Mouse (Mus musculus) ES-E14 (cell line): Measurements from ENCODE around the gene Bmper. TPM values are rescaled to one million over a fixed set of nuclear protein-coding genes. Genes with fewer than 3 reads are reported as not detected.

Experiments used
- DNase-seq: peaks from one replicate; pipeline ENCODE4 v3.0.0-alpha.2; 2013; ENCODE audit warnings: low read depth, low spot score
- H3K27ac ChIP-seq: 2 replicates; pipeline ENCODE4 v1.5.1; 2012; ENCODE audit warnings: low read depth, mild to moderate bottlenecking, low read length, moderate library complexity, mixed read lengths; ENCODE audit not compliant: poor library complexity, insufficient read depth, severe bottlenecking
- H3K36me3 ChIP-seq: 2 replicates; pipeline ENCODE4 v1.6.1; 2012; ENCODE audit warnings: mild to moderate bottlenecking, low read length, moderate library complexity, mixed read lengths; ENCODE audit not compliant: control insufficient read depth, poor library complexity, insufficient read depth, severe bottlenecking
- H3K4me1 ChIP-seq, 2 experiments: fragments of 150-350 bp in 1 of 2; sonication (generic) in 1 of 2; 2 replicates each; pipeline ENCODE4 v1.6.1; 2012; ENCODE audit warnings: low read length in 2 of 2, mild to moderate bottlenecking in 1 of 2, mixed read lengths in 1 of 2; ENCODE audit not compliant: control insufficient read depth in 2 of 2, insufficient read depth in 2 of 2, poor library complexity in 1 of 2
- H3K4me3 ChIP-seq, 2 experiments: fragments of 150-350 bp in 1 of 2; sonication (generic) in 1 of 2; 2 replicates each; pipeline ENCODE4 v1.5.1; 2012; ENCODE audit warnings: low read length in 2 of 2, low read depth in 1 of 2, mild to moderate bottlenecking in 1 of 2, mixed read lengths in 1 of 2; ENCODE audit not compliant: insufficient read depth in 1 of 2, poor library complexity in 1 of 2, severe bottlenecking in 1 of 2
- H3K9ac ChIP-seq: 2 replicates; pipeline ENCODE4 v1.6.1; 2012; ENCODE audit warnings: low read depth, mild to moderate bottlenecking, low read length, mixed read lengths; ENCODE audit not compliant: poor library complexity, insufficient read depth, severe bottlenecking
- H3K9me3 ChIP-seq: fragments of 150-350 bp; sonication (generic); 2 replicates; pipeline ENCODE4 v1.6.1; 2012; ENCODE audit warnings: low read depth, mild to moderate bottlenecking, low read length; ENCODE audit not compliant: control insufficient read depth, insufficient read depth
- CHD2 ChIP-seq: IDR thresholded peaks from 2 replicates; pipeline ENCODE4 v1.6.1; 2014; ENCODE audit warnings: mild to moderate bottlenecking, low read depth, low read length, inconsistent platforms
- HCFC1 ChIP-seq: IDR thresholded peaks from 2 replicates; pipeline ENCODE4 v1.6.1; 2012; ENCODE audit warnings: low read length, inconsistent platforms, borderline replicate concordance; ENCODE audit not compliant: insufficient read depth
- MAFK ChIP-seq: IDR thresholded peaks from 2 replicates; pipeline ENCODE4 v1.6.1; 2014; ENCODE audit warnings: mild to moderate bottlenecking, low read depth, low read length, inconsistent platforms; ENCODE audit not compliant: insufficient read depth
- ZC3H11A ChIP-seq: IDR thresholded peaks from 2 replicates; pipeline ENCODE4 v1.6.1; 2012; ENCODE audit warnings: low read depth, mild to moderate bottlenecking, inconsistent platforms, low read length, borderline replicate concordance
- ZNF384 ChIP-seq: IDR thresholded peaks from 2 replicates; pipeline ENCODE4 v1.6.1; 2012; ENCODE audit warnings: low read depth, low read length, inconsistent platforms
- in situ Hi-C, 2 experiments: fragments of 600-800 bp; cut with MboI; formaldehyde crosslinking; loops; one replicate each; pipeline ENCODE4 v1.15.1; 2025; ENCODE audit warnings: low sequenced_read_pairs in 2 of 2, inconsistent platforms in 1 of 2; ENCODE audit not compliant: unreplicated experiment in 2 of 2
- total RNA-seq: library from RNA; depleted of rRNA; stranded (reverse); fragments of 300-350 nt; gene quantifications from 2 replicates; pipeline ENCODE4 v1.2.3, GENCODE M21; 2012

Gene Bmper
- total RNA-seq, 1 experiment: 2.5 TPM

GRCm38 (mm10) chr9:23390118-23390517 lies 167.2 kb downstream of the Bmper start:
- DNase-seq: no peak
- H3K9ac ChIP-seq: no peak overlapping the region
- no peak overlapping the region for H3K27ac ChIP-seq
- H3K4me3 ChIP-seq: no peak overlapping the region
- no peaks in the 10 kb centered on the region for H3K36me3 ChIP-seq
- H3K9me3 ChIP-seq: no peaks in the 10 kb centered on the region
- TF ChIP-seq MAFK (no peak), CHD2 (no peak), HCFC1 (no peak), ZNF384 (no peak)
- no peaks in the 10 kb centered on the region for H3K4me1 ChIP-seq
- in situ Hi-C loops: no loop called here

GRCm38 (mm10) chr9:23394652-23395317 lies 171.9 kb downstream of the Bmper start:
- no peak overlapping the region for H3K4me3 ChIP-seq
- H3K4me1 ChIP-seq: no peaks in the 10 kb centered on the region
- H3K27ac ChIP-seq: no peak overlapping the region
- H3K9ac ChIP-seq: no peak overlapping the region
- H3K36me3 ChIP-seq: no peaks in the 10 kb centered on the region
- TF ChIP-seq CHD2 (no peak), HCFC1 (no peak), ZNF384 (no peak), MAFK (no peak), ZC3H11A (no peak)
- DNase-seq: no peak
- in situ Hi-C loops: no loop called here
- H3K9me3 ChIP-seq: no peaks in the 10 kb centered on the region

- Histone ChIP-seq H3K4me1 (no peaks in the 10 kb centered on the region), H3K4me3 (no peak overlapping the region), H3K9ac (no peak overlapping the region), H3K27ac (no peak overlapping the region), H3K36me3 (no peaks in the 10 kb centered on the region), H3K9me3 (no peaks in the 10 kb centered on the region)
- TF ChIP-seq CHD2 (no peak), MAFK (no peak), HCFC1 (no peak), ZNF384 (no peak), ZC3H11A (no peak)
- no peak for DNase-seq
- in situ Hi-C loops: no loop called here
These were observed 173.3 kb downstream of the Bmper start for GRCm38 (mm10) chr9:23396186-23396585.

- in situ Hi-C loops: no loop called here
- no peak for DNase-seq
- no peak overlapping the region for H3K9ac ChIP-seq
- TF ChIP-seq ZC3H11A (no peak), ZNF384 (no peak), HCFC1 (no peak), MAFK (no peak), CHD2 (no peak)
- no peaks in the 10 kb centered on the region for H3K4me1 ChIP-seq
- no peaks in the 10 kb centered on the region for H3K36me3 ChIP-seq
- no peak overlapping the region for H3K27ac ChIP-seq
- H3K4me3 ChIP-seq: no peak overlapping the region
- no peaks in the 10 kb centered on the region for H3K9me3 ChIP-seq
These were observed 175.0 kb downstream of the Bmper start for GRCm38 (mm10) chr9:23397876-23398275.
